Mouse (Mus musculus) embryonic facial prominence, embryonic 12.5 days (tissue): ENCODE data around the gene Nr2e1. TPM values are rescaled to one million over a fixed set of nuclear protein-coding genes. Genes with fewer than 3 reads are reported as not detected.

ENCODE experiments used
- ATAC-seq: fragments of 200-750 bp; cut with Nextera tagmentation; 2 replicates; pipeline ENCODE4 v1.8.0; 2017; ENCODE audit not compliant: insufficient number of reproducible peaks, insufficient read depth, low FRiP score, low TSS enrichment
- H3K27ac ChIP-seq: fragments of 300-500 bp; sonication (generic); 2 replicates; pipeline ENCODE4 v1.5.1; 2016; ENCODE audit warnings: mild to moderate bottlenecking
- H3K27me3 ChIP-seq: fragments of 300-500 bp; sonication (generic); 2 replicates; pipeline ENCODE4 v1.6.1; 2016; ENCODE audit warnings: mild to moderate bottlenecking, moderate library complexity
- H3K36me3 ChIP-seq: fragments of 300-500 bp; sonication (generic); 2 replicates; pipeline ENCODE4 v1.6.1; 2016; ENCODE audit warnings: mild to moderate bottlenecking
- H3K4me1 ChIP-seq: fragments of 300-500 bp; sonication (generic); 2 replicates; pipeline ENCODE4 v1.6.1; 2016
- H3K4me2 ChIP-seq: fragments of 300-500 bp; sonication (generic); replicated peaks from 2 replicates; pipeline ENCODE4 v1.6.1; 2016; ENCODE audit warnings: mild to moderate bottlenecking, moderate library complexity
- H3K4me3 ChIP-seq: fragments of 300-500 bp; sonication (generic); 2 replicates; pipeline ENCODE4 v1.5.1; 2016; ENCODE audit warnings: mild to moderate bottlenecking
- H3K9ac ChIP-seq: fragments of 300-500 bp; sonication (generic); 2 replicates; pipeline ENCODE4 v1.6.1; 2016; ENCODE audit warnings: mild to moderate bottlenecking, moderate library complexity
- H3K9me3 ChIP-seq: fragments of 300-500 bp; sonication (generic); 2 replicates; pipeline ENCODE4 v1.6.1; 2016; ENCODE audit warnings: mild to moderate bottlenecking, moderate library complexity
- WGBS: fragments of 180-500 bp; shearing (Covaris S2); methylation state at CpG from one replicate; pipeline ENCODE4 v1.1.7; 2016; 5-methylcytosine and 5-hydroxymethylcytosine counted together
- polyA plus RNA-seq: library from polyadenylated mRNA; unstranded; fragments of >200 nt; fragmentation: Nextera tagmentation; extraction: Ambion mirVana; gene quantifications from 2 replicates; pipeline ENCODE4 v1.2.1, GENCODE M21; 2016

Nr2e1 gene
- polyA plus RNA-seq: 5.8 and 6.6 TPM in 2 replicates

DNA sequence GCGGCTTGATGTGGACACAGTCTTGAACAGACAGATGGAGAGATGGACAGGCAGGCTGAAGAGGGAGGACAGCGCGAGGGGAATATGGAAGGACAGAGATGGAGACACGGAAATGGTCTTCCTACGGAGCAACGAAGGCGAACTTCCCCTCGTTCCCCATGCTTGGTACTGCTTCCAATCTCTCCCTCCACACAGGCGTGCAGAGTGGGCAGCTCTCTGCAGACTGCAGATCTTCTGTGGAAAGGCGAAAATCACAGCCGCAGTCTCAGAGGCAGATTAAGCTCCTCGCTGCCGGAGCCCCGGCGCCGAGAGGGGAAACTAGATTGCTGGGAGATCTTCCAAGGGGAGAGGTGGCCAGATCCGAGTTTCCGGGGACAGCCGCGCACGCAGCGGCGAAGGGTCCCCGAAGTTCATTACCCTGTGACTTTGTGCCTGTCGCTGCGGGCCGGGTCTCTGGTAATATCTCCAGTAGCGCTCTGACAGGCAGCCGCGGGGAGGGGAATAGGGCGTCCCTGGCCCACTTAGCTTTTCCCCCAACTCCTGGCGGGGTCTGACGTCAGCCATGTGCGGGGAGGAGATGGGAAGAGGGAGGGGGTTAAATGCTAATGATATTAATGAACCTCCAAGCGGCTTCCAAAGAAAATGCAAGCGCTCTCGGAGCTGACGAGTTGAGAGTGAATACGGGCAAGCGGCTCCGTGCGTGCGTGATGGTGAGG is at the start of gene Nr2e1, which contains the start of gene Ostm1:
Nr2e1 (minus strand) TSS at position 476 of the 716 bp plus-strand sequence.
Ostm1 (plus strand) TSS at position 666 of the 716 bp plus-strand sequence.
- Histone ChIP-seq H3K27ac (no peak within 1 kb of the TSS), H3K4me1 (peaks cover 15% of the 10 kb centered on the region; the same call in 1 of the 2 replicates), H3K9me3 (no peaks in the 10 kb centered on the region), H3K36me3 (no peaks in the 10 kb centered on the region), H3K4me2 (peak within 1 kb of the TSS; percentile 40), H3K9ac (peak within 1 kb of the TSS; percentile 30), H3K27me3 (peaks cover 91% of the 10 kb centered on the region), H3K4me3 (peak within 1 kb of the TSS; percentile 31)
- under 1% methylated on average over 43 of the region's 43 CpGs for WGBS
- no peak for ATAC-seq

DNA sequence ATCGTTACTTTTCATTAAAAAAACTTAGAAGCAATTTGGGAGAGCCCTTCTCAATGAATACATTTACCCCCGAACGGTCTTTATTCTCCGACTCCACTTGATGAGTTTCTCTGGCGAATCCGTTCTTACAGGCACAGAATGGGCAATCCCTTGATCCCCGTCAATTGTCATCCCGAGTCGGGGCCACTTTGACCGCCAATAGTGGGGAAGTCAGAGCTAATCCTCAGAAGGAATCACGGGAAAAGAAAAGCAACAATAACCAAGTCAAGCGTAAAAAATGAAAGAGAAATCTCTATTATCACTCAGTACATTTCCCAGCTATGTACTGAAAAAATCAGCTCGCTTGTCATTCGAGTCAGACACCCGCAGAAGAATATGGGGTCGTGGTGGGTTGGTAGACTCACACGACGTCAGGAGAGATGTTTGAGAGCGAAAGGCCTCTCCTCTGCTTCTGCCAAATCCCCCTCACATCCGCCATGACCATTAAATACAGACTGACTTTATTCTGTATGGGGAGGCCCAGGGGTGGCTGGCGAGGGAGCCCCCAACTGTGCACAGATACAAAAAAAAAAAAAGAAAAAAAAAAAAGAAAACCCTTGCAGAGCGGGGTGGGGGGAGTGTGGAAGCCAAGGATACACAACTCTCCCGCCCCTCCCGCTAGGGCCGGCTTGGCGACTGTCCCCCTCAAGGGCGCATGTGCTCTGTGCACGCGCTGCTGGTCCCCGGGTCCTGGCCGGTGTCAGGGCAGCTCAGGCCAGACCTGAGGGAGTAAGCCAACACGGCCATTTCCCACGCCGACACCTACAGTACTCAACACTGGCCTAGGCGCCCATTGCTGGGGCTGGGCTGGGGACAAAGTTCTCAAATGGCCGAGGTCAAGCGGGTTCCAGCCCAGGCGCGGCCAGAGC is 49.3 kb upstream of the Nr2e1 start:
- no peak for ATAC-seq
- Histone ChIP-seq H3K27ac (no peak overlapping the region), H3K9ac (no peak overlapping the region), H3K9me3 (no peaks in the 10 kb centered on the region), H3K4me3 (peak overlapping the region; percentile 19), H3K4me2 (peak overlapping the region; percentile 39), H3K27me3 (peaks cover 91% of the 10 kb centered on the region), H3K36me3 (no peaks in the 10 kb centered on the region), H3K4me1 (peaks cover 18% of the 10 kb centered on the region)
- WGBS: under 1% methylated on average over 38 of the region's 39 CpGs

DNA sequence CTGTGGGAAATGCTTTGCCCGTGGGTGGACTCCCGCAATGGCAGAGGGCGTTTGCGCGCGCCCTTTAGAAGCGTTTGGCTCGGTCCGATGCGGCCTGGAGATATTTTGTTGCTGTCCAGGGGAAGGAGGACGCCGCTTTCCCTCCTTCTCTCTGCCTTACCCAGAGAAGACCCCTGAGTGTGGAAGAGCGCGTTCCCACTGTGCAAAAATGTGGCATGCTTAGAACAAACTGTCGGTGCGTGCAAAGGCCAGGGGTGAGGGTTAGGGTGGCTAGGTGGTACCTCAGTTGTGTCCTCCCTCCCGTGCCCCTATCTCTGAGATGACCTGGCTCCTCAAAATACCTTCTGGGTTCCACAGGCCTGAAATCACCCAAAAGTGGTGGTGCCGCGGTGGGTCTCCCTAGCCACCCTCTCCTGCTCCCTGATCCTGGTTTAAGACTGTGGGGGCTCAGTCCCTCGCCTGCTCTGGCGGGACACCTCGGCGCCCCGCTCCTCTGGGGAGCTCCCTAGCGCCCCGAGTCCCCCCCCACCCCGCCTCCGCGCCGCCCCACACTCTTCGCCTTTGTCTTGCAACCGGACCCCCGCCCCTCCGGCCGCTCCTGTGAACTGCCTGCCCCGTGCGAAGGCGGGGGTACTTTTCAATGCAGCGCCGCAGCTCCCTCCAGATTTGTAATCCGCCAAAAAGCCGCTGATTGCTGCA is 48.5 kb upstream of the Nr2e1 start:
- Histone ChIP-seq H3K9ac (0 out of 2 replicates have a peak overlapping the region, but pooled peaks have one; percentile 24), H3K27me3 (peaks cover 91% of the 10 kb centered on the region), H3K36me3 (no peaks in the 10 kb centered on the region), H3K9me3 (no peaks in the 10 kb centered on the region), H3K4me3 (peak overlapping the region; percentile 13), H3K4me1 (peaks cover 18% of the 10 kb centered on the region), H3K4me2 (peak overlapping the region; percentile 39), H3K27ac (no peak overlapping the region)
- 2% methylated on average over 42 of the region's 42 CpGs for WGBS
- ATAC-seq: no peak

DNA sequence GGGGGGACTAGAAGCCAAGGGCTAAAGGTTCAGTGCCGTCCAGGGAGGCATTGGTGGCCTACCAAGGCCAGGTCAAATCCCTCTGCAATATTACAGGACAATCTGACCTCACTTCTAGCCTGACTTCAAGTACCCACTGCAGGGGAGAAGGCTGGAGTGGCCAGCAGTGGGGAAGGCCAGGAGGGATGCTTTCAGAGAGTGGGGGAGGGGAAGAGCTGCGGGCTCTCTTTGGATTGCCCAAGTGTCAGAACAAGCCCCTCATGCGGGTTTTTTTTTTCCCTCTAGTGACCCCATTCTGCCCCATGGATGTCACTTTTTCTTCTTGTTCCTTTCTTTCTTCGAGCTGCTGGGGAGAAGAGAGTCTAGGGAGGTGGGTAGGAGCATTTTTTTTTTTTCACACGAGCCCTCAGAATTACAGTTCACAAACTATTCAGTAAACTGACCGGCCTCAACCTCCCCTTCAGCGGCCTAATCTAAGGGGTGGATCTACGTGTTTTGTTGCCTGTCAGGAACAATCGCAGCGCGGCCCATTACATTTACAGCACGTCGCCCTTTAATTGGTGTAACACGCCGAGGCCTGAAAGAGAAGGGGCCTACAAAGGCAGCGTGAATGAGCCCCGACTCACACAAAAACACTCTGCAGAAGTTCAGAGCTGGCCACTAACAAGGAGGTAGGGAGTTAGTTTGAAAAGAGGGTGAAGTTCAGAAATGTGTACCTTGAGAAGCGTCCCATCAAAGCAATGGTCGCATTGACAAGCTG is 47.3 kb upstream of the Nr2e1 start:
- Histone ChIP-seq H3K9me3 (no peaks in the 10 kb centered on the region), H3K36me3 (no peaks in the 10 kb centered on the region), H3K9ac (no peak overlapping the region), H3K4me3 (no peak overlapping the region), H3K27me3 (peaks cover 86% of the 10 kb centered on the region), H3K27ac (no peak overlapping the region), H3K4me1 (peaks cover 16% of the 10 kb centered on the region), H3K4me2 (no peak overlapping the region)
- no peak for ATAC-seq
- WGBS: under 1% methylated on average over 19 of the region's 19 CpGs

DNA sequence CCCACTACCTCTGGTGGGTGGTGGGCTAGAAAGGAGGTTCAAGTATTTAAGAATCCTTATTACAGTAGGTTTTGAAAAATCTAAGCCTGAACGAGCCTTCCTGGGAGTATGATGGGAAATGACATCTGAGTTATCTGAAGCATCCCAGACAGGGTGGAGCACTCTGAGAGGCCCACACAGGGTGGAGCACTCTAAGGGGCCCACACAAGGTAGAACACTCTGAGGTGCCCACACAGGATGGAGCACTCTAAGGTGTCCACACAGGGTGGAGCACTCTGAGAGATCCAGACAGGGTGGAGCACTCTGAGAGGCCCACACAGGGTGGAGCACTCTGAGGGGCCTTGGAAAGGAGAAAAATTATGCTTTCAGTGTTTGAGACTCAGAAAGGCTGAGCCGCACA is 42.5 kb upstream of the Nr2e1 start:
- no peaks in the 10 kb centered on the region for H3K4me1 ChIP-seq
- H3K4me2 ChIP-seq: no peak overlapping the region
- no peaks in the 10 kb centered on the region for H3K9me3 ChIP-seq
- 82% methylated on average over 2 of the region's 2 CpGs for WGBS
- no peak overlapping the region for H3K9ac ChIP-seq
- H3K27ac ChIP-seq: no peak overlapping the region
- ATAC-seq: no peak
- peaks cover 59% of the 10 kb centered on the region for H3K27me3 ChIP-seq
- no peaks in the 10 kb centered on the region for H3K36me3 ChIP-seq
- H3K4me3 ChIP-seq: no peak overlapping the region

DNA sequence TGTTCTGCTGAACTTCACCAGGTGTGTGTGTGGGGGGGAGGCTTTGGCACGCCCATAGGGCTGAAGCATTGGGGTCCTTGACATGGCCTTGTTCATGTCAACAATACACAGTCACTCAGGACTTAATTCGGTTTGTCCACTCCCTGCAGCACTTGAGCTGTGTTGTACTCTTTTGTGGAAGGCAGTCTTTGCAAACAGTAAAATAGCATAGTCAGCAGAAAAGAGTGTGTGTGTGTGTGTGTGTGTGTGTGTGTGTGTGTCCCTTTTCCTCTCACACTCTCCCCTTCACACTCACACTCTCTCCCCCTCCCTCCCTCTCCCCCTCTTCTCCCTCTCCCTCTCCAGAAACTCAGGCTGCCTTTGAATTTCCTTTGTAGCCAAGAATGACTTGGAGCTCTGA is 34.9 kb upstream of the Nr2e1 start:
- H3K9ac ChIP-seq: no peak overlapping the region
- H3K4me3 ChIP-seq: no peak overlapping the region
- no peaks in the 10 kb centered on the region for H3K9me3 ChIP-seq
- H3K36me3 ChIP-seq: no peaks in the 10 kb centered on the region
- ATAC-seq: no peak
- no peak overlapping the region for H3K4me2 ChIP-seq
- 48% methylated on average over 2 of the region's 2 CpGs for WGBS
- peaks cover 6% of the 10 kb centered on the region; the same call in 1 of the 2 replicates for H3K4me1 ChIP-seq
- no peak overlapping the region for H3K27ac ChIP-seq
- H3K27me3 ChIP-seq: peaks cover 78% of the 10 kb centered on the region

DNA sequence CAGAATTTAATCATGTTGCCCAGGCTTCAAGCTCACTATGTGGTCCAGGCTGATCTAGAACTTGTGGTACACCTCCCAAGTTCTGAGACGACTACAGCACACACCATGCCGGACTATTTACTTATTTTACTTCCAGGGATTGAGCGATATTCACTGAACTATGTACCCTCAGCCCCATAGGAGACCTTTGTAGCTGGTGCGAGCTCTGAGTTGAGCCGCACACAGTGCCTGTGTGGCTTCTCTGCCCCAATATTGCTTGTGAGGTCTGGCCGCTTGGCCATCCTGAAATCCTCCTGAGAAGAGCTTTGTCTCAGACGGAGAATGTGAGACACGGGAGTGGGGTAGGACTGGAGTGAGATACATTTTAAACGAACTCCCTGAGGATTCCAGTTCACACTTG is 31.3 kb upstream of the Nr2e1 start:
- ATAC-seq: no peak
- H3K4me3 ChIP-seq: no peak overlapping the region
- no peak overlapping the region for H3K4me2 ChIP-seq
- H3K9ac ChIP-seq: no peak overlapping the region
- H3K4me1 ChIP-seq: peaks cover 6% of the 10 kb centered on the region; the same call in 1 of the 2 replicates
- peaks cover 95% of the 10 kb centered on the region for H3K27me3 ChIP-seq
- no peaks in the 10 kb centered on the region for H3K36me3 ChIP-seq
- WGBS: 10% methylated on average over 9 of the region's 9 CpGs
- no peak overlapping the region for H3K27ac ChIP-seq
- H3K9me3 ChIP-seq: no peaks in the 10 kb centered on the region

DNA sequence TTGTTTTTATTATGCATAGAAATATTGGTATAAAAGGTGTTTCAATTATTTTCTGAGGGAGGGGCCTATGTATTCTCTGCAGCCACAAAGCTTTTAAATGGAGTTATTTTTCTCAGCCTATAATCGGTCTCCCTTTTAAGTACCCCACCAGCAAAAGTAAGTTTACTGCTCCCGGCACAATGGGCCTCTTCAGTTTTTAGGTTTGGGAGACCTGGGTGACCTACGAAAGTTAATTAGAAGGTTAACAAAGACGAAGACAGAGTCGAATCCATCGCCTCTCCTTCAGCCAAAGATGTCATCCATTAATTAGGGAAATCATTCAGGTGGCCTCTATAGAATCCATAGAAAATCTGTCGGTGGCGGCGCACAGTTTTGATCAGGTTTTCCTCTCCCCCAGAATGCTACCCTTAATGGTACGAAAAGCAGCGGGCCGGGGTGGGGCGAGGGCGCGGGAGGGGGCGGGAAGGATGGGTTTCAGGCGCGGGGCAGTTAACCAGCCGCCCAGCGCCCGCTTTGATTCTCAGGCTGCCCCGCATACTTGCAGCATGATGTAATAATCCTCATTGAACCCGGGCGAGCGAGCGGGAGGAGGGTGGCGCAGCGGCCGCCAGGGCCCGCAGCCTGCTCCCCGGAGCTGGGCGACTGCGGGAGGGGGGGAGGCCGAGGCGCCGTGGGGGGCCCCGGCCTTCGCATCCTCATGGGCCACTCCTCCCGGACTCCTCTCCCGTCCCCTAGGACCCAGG is 30.4 kb upstream of the Nr2e1 start:
- peak overlapping the region; percentile 38 for H3K4me3 ChIP-seq
- H3K27ac ChIP-seq: no peak overlapping the region
- 0 out of 2 replicates have a peak overlapping the region, but pooled peaks have one; percentile 19 for H3K9ac ChIP-seq
- peak overlapping the region; percentile 68 for H3K4me2 ChIP-seq
- peaks cover 6% of the 10 kb centered on the region; the same call in 1 of the 2 replicates for H3K4me1 ChIP-seq
- under 1% methylated on average over 31 of the region's 40 CpGs for WGBS
- no peaks in the 10 kb centered on the region for H3K36me3 ChIP-seq
- peaks cover 89% of the 10 kb centered on the region for H3K27me3 ChIP-seq
- H3K9me3 ChIP-seq: no peaks in the 10 kb centered on the region
- ATAC-seq: 0 out of 2 replicates have a peak, but pooled peaks have one; percentile 22

DNA sequence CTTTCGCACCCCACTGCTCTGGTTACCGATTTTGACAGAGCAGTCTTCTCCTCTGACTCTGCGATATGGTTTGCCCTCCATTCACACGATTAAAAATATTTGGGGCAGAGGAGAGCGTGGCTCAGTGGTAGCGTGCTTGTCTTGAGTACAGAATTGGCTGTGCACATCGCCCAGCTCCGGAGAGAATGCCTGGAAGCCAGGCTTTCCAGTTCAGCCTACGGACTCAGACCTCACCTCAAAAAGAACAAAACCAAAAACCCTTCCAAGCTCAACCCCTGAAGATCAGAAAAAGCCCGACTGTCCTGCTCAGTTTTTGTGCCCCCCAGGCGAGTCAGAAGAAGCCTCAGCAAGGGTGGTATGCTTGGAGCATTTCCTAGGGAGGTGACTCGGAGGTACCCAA is 29.6 kb upstream of the Nr2e1 start:
- Histone ChIP-seq H3K9me3 (no peaks in the 10 kb centered on the region), H3K4me1 (peaks cover 6% of the 10 kb centered on the region; the same call in 1 of the 2 replicates), H3K4me3 (no peak overlapping the region), H3K9ac (no peak overlapping the region), H3K4me2 (no peak overlapping the region), H3K27ac (no peak overlapping the region), H3K36me3 (no peaks in the 10 kb centered on the region), H3K27me3 (peaks cover 83% of the 10 kb centered on the region)
- ATAC-seq: no peak
- 6% methylated on average over 12 of the region's 12 CpGs for WGBS

DNA sequence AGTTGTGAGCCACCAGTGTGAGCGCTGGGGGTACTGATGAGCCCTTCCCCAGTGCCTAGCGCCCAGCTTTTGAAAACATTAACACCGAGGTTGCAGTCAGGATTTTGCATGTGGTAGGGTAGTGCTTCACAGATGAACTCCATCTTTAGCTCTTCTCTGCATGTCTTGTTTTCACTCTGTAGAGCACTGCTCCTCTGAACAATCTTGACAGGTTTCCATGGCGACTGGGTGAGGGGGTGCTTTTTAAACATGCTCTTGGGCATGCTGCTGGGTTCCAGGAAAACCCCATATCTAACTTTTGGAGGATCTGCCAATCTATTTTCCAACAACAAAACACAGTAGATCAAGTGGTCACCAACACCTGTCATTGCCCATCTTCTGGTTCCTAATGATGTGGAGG is 23.3 kb upstream of the Nr2e1 start:
- ATAC-seq: no peak
- H3K9me3 ChIP-seq: peaks cover 7% of the 10 kb centered on the region
- WGBS: 71% methylated on average over 4 of the region's 4 CpGs
- no peaks in the 10 kb centered on the region for H3K4me1 ChIP-seq
- H3K9ac ChIP-seq: no peak overlapping the region
- H3K27me3 ChIP-seq: peaks cover 25% of the 10 kb centered on the region
- no peak overlapping the region for H3K27ac ChIP-seq
- H3K4me2 ChIP-seq: no peak overlapping the region
- H3K4me3 ChIP-seq: no peak overlapping the region
- no peaks in the 10 kb centered on the region for H3K36me3 ChIP-seq
